Mouse (Mus musculus): ENCODE data around the gene Samhd1. TPM values are rescaled to one million over a fixed set of nuclear protein-coding genes. Genes with fewer than 3 reads are reported as not detected.

The Samhd1 gene
- 28.1 and 28.7 TPM in 2 replicates for polyA plus RNA-seq (2014; fragmentation: Nextera tagmentation; extraction: Ambion mirVana)

DNA sequence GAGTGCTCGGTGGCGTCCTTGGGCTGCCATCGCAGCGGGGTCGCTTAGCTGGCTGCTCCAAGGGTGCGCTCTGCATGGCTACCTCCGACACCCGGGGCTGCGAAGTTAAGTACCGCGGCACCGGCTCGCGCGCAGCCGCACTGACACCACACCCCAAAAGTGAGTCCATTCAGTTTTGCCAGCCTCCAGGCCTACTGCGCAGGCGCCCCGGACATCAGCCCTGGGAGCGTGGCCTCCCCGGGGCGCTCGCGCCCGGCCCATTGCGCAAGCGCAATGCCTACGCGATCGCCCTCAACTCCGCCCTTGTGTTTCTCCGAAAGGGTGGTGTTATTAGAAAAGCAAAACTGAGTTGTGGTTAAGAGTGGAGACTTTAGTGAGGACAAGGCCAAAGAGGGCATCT, at the start of gene Samhd1:
TSS of gene Samhd1 (minus strand) at position 252 of the 400 bp plus-strand sequence.
- under 1% methylated on average over 32 of the region's 32 CpGs for WGBS
- DNase-seq (ENCODE audit: low spot score) (peak; percentile 92), ATAC-seq (replicated peaks; ENCODE audit: low FRiP score, low TSS enrichment, low read depth) (peak; percentile 90)
- Histone ChIP-seq H3K9me3 (ENCODE audit: control insufficient read depth, low read length) (no peaks in the 10 kb centered on the region), H3K4me2 (ENCODE audit: low read length) (peak within 1 kb of the TSS; percentile 74), H3K9ac (ENCODE audit: low read length) (peak within 1 kb of the TSS; percentile 64), H3K27me3 (replicated peaks; ENCODE audit: control insufficient read depth, insufficient read depth, low read length) (no peaks in the 10 kb centered on the region), H3K4me1 (replicated peaks; ENCODE audit: control insufficient read depth, insufficient read depth, low read length) (no peaks in the 10 kb centered on the region; the same call in 1 of the 2 replicates), H3K4me3 (ENCODE audit: low read depth, low read length) (peak within 1 kb of the TSS; percentile 76), H3K27ac (ENCODE audit: low read depth) (peak within 1 kb of the TSS; percentile 65), H3K36me3 (ENCODE audit: control insufficient read depth, insufficient read depth, low read length) (no peaks in the 10 kb centered on the region)

GRCm38 (mm10) chr2:157178167-157178566, 43.1 kb upstream of the Samhd1 start:
- H3K4me3 ChIP-seq (ENCODE audit: low read depth, low read length) = no peak overlapping the region
- H3K36me3 ChIP-seq (ENCODE audit: control insufficient read depth, insufficient read depth, low read length) = peaks cover 52% of the 10 kb centered on the region
- 74% methylated on average over 6 of the region's 6 CpGs for WGBS
- H3K9ac ChIP-seq (ENCODE audit: low read length) = no peak overlapping the region
- no peak overlapping the region for H3K4me2 ChIP-seq (ENCODE audit: low read length)
- no peak overlapping the region for H3K27ac ChIP-seq (ENCODE audit: low read depth)
- no peak for ATAC-seq (replicated peaks; ENCODE audit: low FRiP score, low TSS enrichment, low read depth)
- no peaks in the 10 kb centered on the region for H3K4me1 ChIP-seq (replicated peaks; ENCODE audit: control insufficient read depth, insufficient read depth, low read length)
- DNase-seq (ENCODE audit: low spot score) = no peak
- no peaks in the 10 kb centered on the region for H3K27me3 ChIP-seq (replicated peaks; ENCODE audit: control insufficient read depth, insufficient read depth, low read length)
- H3K9me3 ChIP-seq (ENCODE audit: control insufficient read depth, low read length) = no peaks in the 10 kb centered on the region

DNA sequence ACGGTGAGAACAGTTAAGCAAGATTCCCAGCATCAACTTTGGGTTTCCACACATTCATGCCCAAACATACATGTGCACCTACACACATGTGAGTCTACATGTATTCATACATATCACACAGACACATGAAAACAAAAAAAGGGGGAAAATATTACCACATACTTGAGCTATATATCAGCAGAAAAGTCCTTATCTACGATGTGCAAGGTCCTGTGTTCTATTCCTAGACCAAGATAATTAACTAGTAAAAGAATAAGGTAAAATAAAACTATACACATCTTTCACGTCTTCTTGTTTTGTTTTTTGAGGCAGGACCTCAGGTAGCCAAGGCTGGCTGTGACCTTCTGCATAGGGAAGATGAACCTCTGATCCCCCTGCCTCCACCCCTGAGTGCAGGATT, 41.2 kb upstream of the Samhd1 start:
- no peaks in the 10 kb centered on the region for H3K4me1 ChIP-seq (replicated peaks; ENCODE audit: control insufficient read depth, insufficient read depth, low read length)
- no peak overlapping the region for H3K9ac ChIP-seq (ENCODE audit: low read length)
- DNase-seq (ENCODE audit: low spot score) (no peak), ATAC-seq (replicated peaks; ENCODE audit: low FRiP score, low TSS enrichment, low read depth) (no peak)
- peaks cover 59% of the 10 kb centered on the region for H3K36me3 ChIP-seq (ENCODE audit: control insufficient read depth, insufficient read depth, low read length)
- no peak overlapping the region for H3K27ac ChIP-seq (ENCODE audit: low read depth)
- no peak overlapping the region for H3K4me2 ChIP-seq (ENCODE audit: low read length)
- no peak overlapping the region for H3K4me3 ChIP-seq (ENCODE audit: low read depth, low read length)
- 96% methylated on average over 3 of the region's 3 CpGs for WGBS
- no peaks in the 10 kb centered on the region for H3K27me3 ChIP-seq (replicated peaks; ENCODE audit: control insufficient read depth, insufficient read depth, low read length)
- no peaks in the 10 kb centered on the region for H3K9me3 ChIP-seq (ENCODE audit: control insufficient read depth, low read length)

GRCm38 (mm10) chr2:157174416-157174815, 39.4 kb upstream of the Samhd1 start:
- WGBS = 69% methylated on average over 5 of the region's 5 CpGs
- Histone ChIP-seq H3K27ac (ENCODE audit: low read depth) (no peak overlapping the region), H3K27me3 (replicated peaks; ENCODE audit: control insufficient read depth, insufficient read depth, low read length) (no peaks in the 10 kb centered on the region), H3K4me1 (replicated peaks; ENCODE audit: control insufficient read depth, insufficient read depth, low read length) (no peaks in the 10 kb centered on the region; the same call in 1 of the 2 replicates), H3K4me2 (ENCODE audit: low read length) (no peak overlapping the region), H3K4me3 (ENCODE audit: low read depth, low read length) (no peak overlapping the region), H3K9me3 (ENCODE audit: control insufficient read depth, low read length) (no peaks in the 10 kb centered on the region), H3K36me3 (ENCODE audit: control insufficient read depth, insufficient read depth, low read length) (peaks cover 66% of the 10 kb centered on the region), H3K9ac (ENCODE audit: low read length) (no peak overlapping the region)
- ATAC-seq (replicated peaks; ENCODE audit: low FRiP score, low TSS enrichment, low read depth) (no peak), DNase-seq (ENCODE audit: low spot score) (no peak)

GRCm38 (mm10) chr2:157173555-157173954, 38.5 kb upstream of the Samhd1 start:
- Histone ChIP-seq H3K36me3 (ENCODE audit: control insufficient read depth, insufficient read depth, low read length) (peaks cover 75% of the 10 kb centered on the region), H3K27me3 (replicated peaks; ENCODE audit: control insufficient read depth, insufficient read depth, low read length) (no peaks in the 10 kb centered on the region)

GRCm38 (mm10) chr2:157172984-157173383, 37.9 kb upstream of the Samhd1 start:
- H3K4me3 ChIP-seq (ENCODE audit: low read depth, low read length) = no peak overlapping the region
- no peaks in the 10 kb centered on the region for H3K27me3 ChIP-seq (replicated peaks; ENCODE audit: control insufficient read depth, insufficient read depth, low read length)
- 96% methylated on average over 6 of the region's 6 CpGs for WGBS
- H3K36me3 ChIP-seq (ENCODE audit: control insufficient read depth, insufficient read depth, low read length) = peaks cover 78% of the 10 kb centered on the region
- H3K9ac ChIP-seq (ENCODE audit: low read length) = no peak overlapping the region
- DNase-seq (ENCODE audit: low spot score) (no peak), ATAC-seq (replicated peaks; ENCODE audit: low FRiP score, low TSS enrichment, low read depth) (no peak)
- H3K4me1 ChIP-seq (replicated peaks; ENCODE audit: control insufficient read depth, insufficient read depth, low read length) = no peaks in the 10 kb centered on the region; the same call in 1 of the 2 replicates
- no peaks in the 10 kb centered on the region for H3K9me3 ChIP-seq (ENCODE audit: control insufficient read depth, low read length)
- no peak overlapping the region for H3K27ac ChIP-seq (ENCODE audit: low read depth)
- no peak overlapping the region for H3K4me2 ChIP-seq (ENCODE audit: low read length)

More at GRCm38 (mm10) chr2:157173555-157173954, 38.5 kb upstream of the Samhd1 start:
- H3K4me3 ChIP-seq (ENCODE audit: low read depth, low read length) = no peak overlapping the region
- H3K9ac ChIP-seq (ENCODE audit: low read length) = no peak overlapping the region
- ATAC-seq (replicated peaks; ENCODE audit: low FRiP score, low TSS enrichment, low read depth) (no peak), DNase-seq (ENCODE audit: low spot score) (no peak)
- H3K4me2 ChIP-seq (ENCODE audit: low read length) = no peak overlapping the region
- H3K9me3 ChIP-seq (ENCODE audit: control insufficient read depth, low read length) = no peaks in the 10 kb centered on the region
- H3K4me1 ChIP-seq (replicated peaks; ENCODE audit: control insufficient read depth, insufficient read depth, low read length) = no peaks in the 10 kb centered on the region; the same call in 1 of the 2 replicates
- H3K27ac ChIP-seq (ENCODE audit: low read depth) = no peak overlapping the region
- WGBS = 88% methylated on average over 6 of the region's 6 CpGs

DNA sequence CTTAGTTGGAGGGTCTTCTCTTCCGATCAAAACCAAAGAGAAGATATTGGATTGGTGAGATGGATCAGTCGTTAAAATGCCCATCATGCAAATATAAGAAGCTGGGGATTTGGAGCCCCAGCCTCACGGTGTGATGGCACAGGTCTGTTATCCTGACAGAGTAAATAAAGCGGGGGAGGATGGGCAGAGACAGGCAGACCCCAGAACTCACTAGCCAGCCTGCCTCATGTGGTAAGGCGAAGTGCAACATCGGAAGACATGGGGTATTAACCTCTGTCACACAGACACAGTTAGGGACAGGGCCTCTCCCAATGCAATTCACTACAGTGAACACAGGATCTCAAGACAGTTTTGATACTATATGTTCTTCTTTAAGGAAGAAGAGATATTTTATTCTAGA, 35.6 kb upstream of the Samhd1 start:
- 39% methylated on average over 6 of the region's 6 CpGs for WGBS
- H3K4me1 ChIP-seq (replicated peaks; ENCODE audit: control insufficient read depth, insufficient read depth, low read length) = no peaks in the 10 kb centered on the region; the same call in 1 of the 2 replicates
- DNase-seq (ENCODE audit: low spot score) (no peak), ATAC-seq (replicated peaks; ENCODE audit: low FRiP score, low TSS enrichment, low read depth) (no peak)
- no peak overlapping the region for H3K27ac ChIP-seq (ENCODE audit: low read depth)
- H3K4me3 ChIP-seq (ENCODE audit: low read depth, low read length) = no peak overlapping the region
- no peaks in the 10 kb centered on the region for H3K9me3 ChIP-seq (ENCODE audit: control insufficient read depth, low read length)
- H3K36me3 ChIP-seq (ENCODE audit: control insufficient read depth, insufficient read depth, low read length) = peaks cover 76% of the 10 kb centered on the region
- no peak overlapping the region for H3K4me2 ChIP-seq (ENCODE audit: low read length)
- no peak overlapping the region for H3K9ac ChIP-seq (ENCODE audit: low read length)
- H3K27me3 ChIP-seq (replicated peaks; ENCODE audit: control insufficient read depth, insufficient read depth, low read length) = no peaks in the 10 kb centered on the region

DNA sequence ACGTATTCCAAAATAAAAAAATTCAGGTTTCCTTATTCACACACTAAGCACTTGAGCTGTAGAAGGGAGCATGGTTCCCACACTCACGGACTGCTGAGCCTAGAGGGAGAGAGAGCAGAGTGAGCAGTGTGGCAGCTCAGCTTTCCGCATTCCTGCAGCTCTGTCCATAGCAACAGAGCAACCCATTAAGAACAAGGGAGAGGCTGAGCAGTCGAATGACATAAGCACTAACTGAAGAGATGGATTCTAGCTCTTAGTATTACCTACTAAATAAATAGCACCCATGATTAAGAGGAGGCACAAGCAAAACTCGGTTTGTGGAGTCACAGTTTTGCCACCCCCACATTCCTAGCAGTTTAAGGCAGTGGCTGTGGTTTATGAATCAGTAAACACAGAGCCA, 35.1 kb upstream of the Samhd1 start:
- H3K4me2 ChIP-seq (ENCODE audit: low read length) = no peak overlapping the region
- DNase-seq (ENCODE audit: low spot score) (no peak), ATAC-seq (replicated peaks; ENCODE audit: low FRiP score, low TSS enrichment, low read depth) (no peak)
- H3K27me3 ChIP-seq (replicated peaks; ENCODE audit: control insufficient read depth, insufficient read depth, low read length) = no peaks in the 10 kb centered on the region
- no peaks in the 10 kb centered on the region; the same call in 1 of the 2 replicates for H3K4me1 ChIP-seq (replicated peaks; ENCODE audit: control insufficient read depth, insufficient read depth, low read length)
- H3K9me3 ChIP-seq (ENCODE audit: control insufficient read depth, low read length) = no peaks in the 10 kb centered on the region
- WGBS = 35% methylated on average over 5 of the region's 5 CpGs
- no peak overlapping the region for H3K27ac ChIP-seq (ENCODE audit: low read depth)
- no peak overlapping the region for H3K4me3 ChIP-seq (ENCODE audit: low read depth, low read length)
- peaks cover 71% of the 10 kb centered on the region for H3K36me3 ChIP-seq (ENCODE audit: control insufficient read depth, insufficient read depth, low read length)
- no peak overlapping the region for H3K9ac ChIP-seq (ENCODE audit: low read length)

GRCm38 (mm10) chr2:157166371-157167080, 31.5 kb upstream of the Samhd1 start:
- WGBS = 96% methylated on average over 12 of the region's 12 CpGs
- ATAC-seq (replicated peaks; ENCODE audit: low FRiP score, low TSS enrichment, low read depth) (no peak), DNase-seq (ENCODE audit: low spot score) (no peak)
- no peaks in the 10 kb centered on the region; the same call in 1 of the 2 replicates for H3K4me1 ChIP-seq (replicated peaks; ENCODE audit: control insufficient read depth, insufficient read depth, low read length)
- no peak overlapping the region for H3K9ac ChIP-seq (ENCODE audit: low read length)
- H3K27me3 ChIP-seq (replicated peaks; ENCODE audit: control insufficient read depth, insufficient read depth, low read length) = no peaks in the 10 kb centered on the region
- no peak overlapping the region for H3K4me3 ChIP-seq (ENCODE audit: low read depth, low read length)
- peaks cover 65% of the 10 kb centered on the region for H3K36me3 ChIP-seq (ENCODE audit: control insufficient read depth, insufficient read depth, low read length)
- no peak overlapping the region for H3K4me2 ChIP-seq (ENCODE audit: low read length)
- no peaks in the 10 kb centered on the region for H3K9me3 ChIP-seq (ENCODE audit: control insufficient read depth, low read length)
- H3K27ac ChIP-seq (ENCODE audit: low read depth) = no peak overlapping the region

Data from intestine, embryonic 14.5 days (tissue).